Mouse (Mus musculus) liver, adult (tissue): ENCODE results near the gene Bcas3.
A peak's percentile ranks its signal among the peaks of the same experiment; 100 is the strongest.

ENCODE experiments used
- GATA4 ChIP-seq: IDR thresholded peaks from 2 replicates; pipeline ENCODE4 v1.6.1; 2014; ENCODE audit warnings: mild to moderate bottlenecking, low read length; ENCODE audit not compliant: insufficient replicate concordance

Bcas3 gene

GRCm38 (mm10) chr11:85761170-85761569 lies 408.2 kb downstream of the Bcas3 start:
- no peak for TF ChIP-seq GATA4

DNA sequence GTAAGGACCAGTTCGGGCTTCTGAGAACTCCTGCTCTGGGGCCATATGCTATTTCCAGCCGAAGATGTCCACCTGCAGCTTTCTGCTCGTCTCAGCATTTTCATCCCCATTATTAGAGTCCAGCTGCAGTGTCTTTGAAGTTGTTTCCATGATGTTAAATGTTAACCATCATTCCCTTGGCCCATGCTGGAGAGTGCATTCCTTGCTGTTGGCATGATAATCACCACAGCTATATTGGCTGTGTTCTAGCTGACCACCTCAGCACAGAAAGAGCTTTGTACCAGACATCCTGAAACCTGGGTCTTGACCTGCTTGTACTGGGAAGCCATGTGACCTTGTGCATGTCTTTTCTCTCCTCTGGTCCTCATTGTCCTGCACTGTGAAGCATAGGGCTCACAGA lies 410.7 kb downstream of the Bcas3 start:
- TF ChIP-seq GATA4, result no peak

GRCm38 (mm10) chr11:85766106-85766723 lies 413.2 kb downstream of the Bcas3 start:
- no peak for TF ChIP-seq GATA4

- no peak for TF ChIP-seq GATA4
These were observed 413.8 kb downstream of the Bcas3 start for GRCm38 (mm10) chr11:85766811-85767210.

DNA sequence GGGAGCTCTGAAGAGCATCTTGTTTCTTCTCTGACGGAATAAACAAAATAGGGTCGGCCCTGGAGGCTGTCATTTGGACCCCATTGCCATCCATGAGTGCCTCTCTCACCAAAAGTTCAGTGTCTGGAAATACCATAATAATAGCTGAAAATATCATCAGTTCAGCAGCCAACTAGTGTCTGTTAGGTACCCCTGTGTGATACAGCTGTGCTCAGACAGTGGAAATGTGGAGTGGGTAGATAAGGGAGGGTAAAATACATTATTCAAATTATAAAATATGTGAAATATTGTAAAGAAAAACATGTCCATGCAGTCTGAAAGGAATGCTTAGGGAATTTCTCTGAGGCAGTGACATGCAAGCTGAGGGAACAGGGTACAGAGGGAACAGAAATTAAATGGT lies 416.8 kb downstream of the Bcas3 start:
- TF ChIP-seq GATA4, result no peak

DNA sequence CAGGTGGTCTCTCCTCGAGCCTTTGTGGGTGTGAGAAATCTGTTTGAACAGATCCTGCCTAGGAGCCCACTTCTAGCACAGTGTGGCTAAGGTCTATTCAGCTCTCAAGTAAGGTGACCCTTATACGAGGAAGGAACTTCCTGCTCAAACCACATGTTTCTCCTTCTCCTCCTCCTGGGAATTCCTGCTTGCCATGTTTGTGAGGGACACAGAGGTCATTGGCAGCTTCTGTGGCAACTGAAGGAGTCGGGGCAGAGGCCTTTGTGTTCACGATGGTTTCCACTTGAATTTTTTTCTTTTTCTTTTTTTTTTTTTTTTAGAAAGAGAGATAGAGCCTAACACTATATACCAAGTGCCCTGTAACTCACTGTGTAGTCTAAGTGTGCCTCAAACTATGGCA lies 420.4 kb downstream of the Bcas3 start:
- no peak for TF ChIP-seq GATA4

DNA sequence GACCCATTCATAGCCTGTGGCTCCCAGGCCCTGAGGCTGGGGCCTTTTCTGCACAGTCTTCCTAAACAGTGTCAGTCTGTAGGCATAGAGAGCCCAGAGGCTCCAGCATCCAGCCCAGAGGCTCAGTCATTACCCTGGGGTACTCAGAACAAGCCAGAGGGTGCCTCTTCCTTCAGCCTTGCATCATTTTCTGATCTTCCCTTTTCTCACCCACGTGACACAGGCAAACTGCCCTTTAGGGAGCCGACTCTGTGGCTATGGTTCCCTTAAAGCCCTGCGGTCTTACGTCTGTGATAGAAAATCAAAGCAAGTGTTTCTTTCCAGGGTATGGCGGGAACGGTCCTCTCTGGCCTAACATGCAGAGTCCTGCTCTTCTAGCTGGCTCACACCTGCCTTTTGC lies 421.7 kb downstream of the Bcas3 start:
- TF ChIP-seq GATA4, result no peak

GRCm38 (mm10) chr11:85775492-85775891 lies 422.5 kb downstream of the Bcas3 start:
- peak; percentile 96 for TF ChIP-seq GATA4

DNA sequence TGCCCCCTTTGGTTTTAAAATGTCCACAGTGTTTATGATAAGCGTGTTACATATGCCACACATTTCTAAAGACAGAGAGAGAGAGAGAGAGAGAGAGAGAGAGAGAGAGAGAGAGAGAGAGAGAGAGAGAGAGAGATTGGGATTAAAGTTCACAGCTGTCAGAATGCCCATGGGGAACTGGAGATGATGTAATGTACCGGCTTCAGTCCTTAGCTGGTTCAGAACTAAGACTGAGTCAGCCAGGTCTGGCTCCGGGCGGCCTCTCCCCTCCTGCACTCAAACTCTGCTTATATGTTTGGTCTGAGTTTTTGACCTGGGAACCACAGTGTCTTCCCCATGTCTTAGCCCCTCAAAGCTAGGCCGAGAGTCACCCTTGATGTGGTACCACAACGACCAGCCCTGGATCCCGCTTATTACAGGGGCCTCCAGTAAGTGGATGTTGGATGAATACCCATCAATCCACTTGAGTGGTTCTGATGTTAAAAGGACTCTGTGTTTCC lies 423.9 kb downstream of the Bcas3 start:
- no peak for TF ChIP-seq GATA4

DNA sequence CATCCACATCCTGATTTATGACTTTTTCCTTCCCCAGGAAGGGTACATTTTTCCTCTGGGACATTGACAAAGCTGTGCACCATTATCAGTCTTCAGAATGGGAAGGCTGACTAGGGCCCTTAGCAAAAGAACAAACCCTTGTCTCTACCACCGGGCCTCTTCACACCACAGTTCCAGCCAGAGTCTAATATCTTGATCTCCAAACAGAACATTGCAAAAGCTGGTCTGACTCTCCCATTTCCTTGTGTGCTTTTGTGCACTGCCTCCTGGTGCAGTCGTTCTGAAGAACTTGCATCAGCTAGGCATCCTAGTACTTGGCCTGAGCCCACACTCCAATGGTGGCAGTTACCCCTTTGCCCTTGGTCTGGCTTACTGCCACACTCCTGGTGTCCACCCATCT lies 425.0 kb downstream of the Bcas3 start:
- no peak for TF ChIP-seq GATA4

DNA sequence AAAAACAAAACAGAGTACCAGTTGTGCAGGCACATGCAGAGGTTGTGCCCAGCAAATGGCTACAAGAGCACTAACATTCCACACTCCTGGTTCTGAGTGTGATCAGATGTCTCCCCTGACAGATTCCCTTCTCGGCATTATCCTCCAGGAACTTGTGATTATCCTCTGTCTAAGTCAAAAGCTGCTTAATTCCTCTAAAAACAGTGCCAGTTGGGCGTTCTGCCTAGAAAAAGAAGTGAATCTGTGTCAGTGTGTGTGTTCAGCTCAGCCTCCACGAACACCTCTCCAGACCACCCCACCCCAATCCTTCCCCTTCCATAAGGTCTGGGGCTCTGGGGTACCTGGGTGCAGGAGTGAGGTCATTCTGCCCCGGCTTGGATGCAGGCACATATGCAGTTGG lies 427.3 kb downstream of the Bcas3 start:
- no peak for TF ChIP-seq GATA4

- TF ChIP-seq GATA4, result no peak
These were observed 433.2 kb downstream of the Bcas3 start for GRCm38 (mm10) chr11:85786113-85786718.

DNA sequence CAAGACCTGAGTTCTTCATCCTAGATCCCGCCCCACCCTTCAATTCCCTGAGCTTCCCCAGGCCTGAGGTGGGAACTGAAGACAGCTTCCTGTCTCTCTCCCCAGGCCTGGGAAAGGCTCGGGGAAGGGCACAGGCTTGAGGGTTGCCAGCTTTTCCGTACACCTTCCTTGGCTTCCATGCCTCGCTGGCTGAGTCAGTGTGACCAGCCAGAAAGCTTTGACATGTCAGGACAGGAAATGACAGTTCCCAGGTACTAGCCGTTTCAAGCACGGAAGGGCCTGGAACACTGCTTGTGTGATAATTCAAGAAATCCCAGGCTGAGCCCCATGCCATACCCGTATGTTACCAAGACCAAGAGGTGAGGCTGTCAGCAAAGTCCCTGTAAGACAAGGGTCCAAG lies 436.8 kb downstream of the Bcas3 start:
- no peak for TF ChIP-seq GATA4

DNA sequence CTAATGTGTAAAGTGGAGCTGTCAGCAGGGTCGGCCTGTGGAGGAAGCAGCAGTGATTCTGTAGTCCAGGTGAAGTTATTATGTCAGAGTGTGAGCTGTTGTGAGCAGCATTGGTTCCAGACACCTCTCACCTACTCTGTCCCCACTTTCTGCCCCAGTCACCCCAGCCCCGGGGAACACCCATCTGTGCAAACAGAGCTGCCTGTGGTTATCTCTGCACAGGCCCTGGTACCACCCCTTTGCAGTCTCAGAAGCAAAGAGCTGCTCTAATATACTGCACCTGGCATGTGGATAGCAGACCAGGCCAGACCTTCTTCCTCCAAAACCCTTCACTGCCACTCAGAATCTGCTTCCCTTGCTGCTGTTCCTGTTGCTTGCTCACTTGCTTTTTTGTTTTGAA lies 437.3 kb downstream of the Bcas3 start:
- TF ChIP-seq GATA4, result no peak

DNA sequence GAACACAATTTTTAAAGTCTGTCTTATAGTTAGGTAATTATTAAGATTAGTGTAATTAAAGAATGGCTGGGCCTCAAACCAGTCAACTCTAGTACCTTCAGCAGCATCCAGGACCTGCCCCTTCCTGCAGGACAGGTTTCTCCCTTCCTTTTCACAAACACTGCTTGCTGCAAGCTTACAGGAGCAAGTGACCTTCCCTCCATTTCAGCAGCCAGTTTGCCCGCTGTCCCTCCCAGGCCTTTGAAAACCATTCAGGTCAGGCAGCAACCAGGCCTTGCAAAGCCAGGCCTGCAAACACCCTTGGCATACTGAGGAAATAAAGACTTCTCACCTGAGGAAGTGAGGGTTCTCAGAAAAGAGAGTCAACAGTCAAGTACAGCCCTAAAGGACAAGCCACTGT lies 438.2 kb downstream of the Bcas3 start:
- no peak for TF ChIP-seq GATA4

DNA sequence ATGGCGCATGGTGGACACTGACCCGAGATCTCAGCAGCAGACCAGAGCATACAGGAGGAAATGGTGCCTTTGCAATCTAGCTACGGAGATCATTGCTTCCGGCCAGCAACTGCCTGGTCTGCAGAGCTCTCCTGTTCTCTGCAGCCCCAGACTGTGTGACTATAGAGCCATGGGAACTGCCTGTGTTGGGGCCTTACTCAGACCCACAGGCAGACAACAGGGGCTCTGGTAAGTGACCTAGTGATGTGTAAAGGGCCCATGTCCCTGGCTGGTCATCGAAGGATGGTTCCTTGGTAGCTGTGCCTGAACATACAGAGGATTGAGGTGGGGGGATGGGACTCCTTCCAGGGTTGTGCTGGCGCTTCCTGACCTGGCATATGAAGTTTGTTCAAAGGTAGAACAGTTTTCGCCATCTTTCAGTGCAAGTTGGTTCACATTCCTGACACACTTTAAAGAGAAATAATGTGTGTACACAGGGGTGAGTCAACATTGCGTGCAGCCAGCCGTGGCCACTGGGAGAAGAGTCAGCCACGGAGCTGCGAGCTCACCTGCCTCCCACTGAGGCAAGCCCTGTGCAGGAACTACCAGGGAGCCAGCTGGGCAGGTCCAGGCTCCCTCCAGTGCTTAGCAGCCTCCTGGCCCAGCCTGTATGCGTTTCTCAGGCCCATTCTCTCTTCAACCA lies 439.7 kb downstream of the Bcas3 start:
- peak; percentile 27; the same call in 1 of the 2 replicates for TF ChIP-seq GATA4
